Mouse (Mus musculus) thymus, postnatal 36 days (tissue): Measurements from ENCODE around the gene Klhl25.
A peak's percentile ranks its signal among the peaks of the same experiment; 100 is the strongest.
"Not testable (repeated sequence)": the region's sequence is repeated elsewhere in the genome, so short reads cannot be mapped to it uniquely, and the experiment has no call there.

Experiments used
- DNase-seq, 2 experiments: peaks; one replicate each; pipeline ENCODE4 v3.0.0; 2022; ENCODE audit warnings: mixed read lengths in 2 of 2

Klhl25 gene

GRCm38 (mm10) chr7:75880236-75880635 is 32.1 kb downstream of the Klhl25 start:
- no peak for DNase-seq

- DNase-seq: peak; percentile 84 to 87
Observed at GRCm38 (mm10) chr7:75880650-75881049, 32.5 kb downstream of the Klhl25 start.

GRCm38 (mm10) chr7:75881376-75881775 is 33.3 kb downstream of the Klhl25 start:
- DNase-seq: peak; percentile 21 to 47

- DNase-seq: no peak
Observed at GRCm38 (mm10) chr7:75881791-75882190, 33.7 kb downstream of the Klhl25 start.

GRCm38 (mm10) chr7:75891466-75891865 is 43.4 kb downstream of the Klhl25 start:
- no peak for DNase-seq

- no peak for DNase-seq
Observed at GRCm38 (mm10) chr7:75892737-75893136, 44.6 kb downstream of the Klhl25 start.

GRCm38 (mm10) chr7:75893709-75894108 is 45.6 kb downstream of the Klhl25 start:
- DNase-seq: no peak

- no peak for DNase-seq
Observed at GRCm38 (mm10) chr7:75897041-75897440, 48.9 kb downstream of the Klhl25 start.

GRCm38 (mm10) chr7:75899102-75899501 is 51.0 kb downstream of the Klhl25 start:
- no peak for DNase-seq

GRCm38 (mm10) chr7:75899517-75899916 is 51.4 kb downstream of the Klhl25 start:
- no peak for DNase-seq

GRCm38 (mm10) chr7:75899954-75900353 is 51.8 kb downstream of the Klhl25 start:
- DNase-seq: no peak

GRCm38 (mm10) chr7:75905145-75905544 is 57.0 kb downstream of the Klhl25 start:
- DNase-seq: no peak

- DNase-seq: peak; percentile 52 to 69
Observed at GRCm38 (mm10) chr7:75910035-75910651, 62.0 kb downstream of the Klhl25 start.

- DNase-seq: peak; percentile 35 to 55
Observed at GRCm38 (mm10) chr7:75910652-75911035, 62.5 kb downstream of the Klhl25 start.

GRCm38 (mm10) chr7:75913952-75914351 is 65.8 kb downstream of the Klhl25 start:
- peak; percentile 89 for DNase-seq

- DNase-seq: peak; percentile 16 to 37
Observed at GRCm38 (mm10) chr7:75915550-75915949, 67.4 kb downstream of the Klhl25 start.

GRCm38 (mm10) chr7:75917662-75918061 is 69.6 kb downstream of the Klhl25 start:
- no peak for DNase-seq

- DNase-seq: not testable (repeated sequence)
Observed at GRCm38 (mm10) chr7:75919745-75920144, 71.6 kb downstream of the Klhl25 start.
